Comparison of ENCODE assay signal across 35 mouse cellular contexts in genomic region chr4:80940946-80941345, GRCm38 (mm10). TPM values are rescaled to one million over a fixed set of nuclear protein-coding genes. Genes with fewer than 3 reads are reported as not detected.
DNase-seq lines count a peak whose midpoint lies in the region; ATAC-seq and TF ChIP-seq lines count a peak whose summit lies in the region.
"Had no signal": no experiment of that assay in that cellular context is flagged by ENCODE, and none has a peak within 500 bp of the region (broad histone marks: within the 10 kb centered on the region; RNA-seq: fewer than 3 reads in every experiment).

No protein-coding gene starts in this region.

- no peak for ATAC-seq in liver, embryonic 12.5 days
- ATAC-seq: forebrain, embryonic 13.5 days; intestine, embryonic 16.5 days had no signal

- no peak overlapping the region for H3K4me2 ChIP-seq in liver, embryonic 12.5 days
- H3K4me2 ChIP-seq: embryonic facial prominence, embryonic 13.5 days; forebrain, embryonic 13.5 days; heart, embryonic 15.5 days; hindbrain, embryonic 12.5 days; limb, embryonic 12.5 days; midbrain, embryonic 12.5 days; neural tube, embryonic 13.5 days had no signal

- peaks cover 5% of the 10 kb centered on the region; the same call in 1 of the 2 replicates for H3K4me1 ChIP-seq in small intestine, adult 2 months (ENCODE audit: control insufficient read depth, insufficient read depth, insufficient read length, low read length)
- H3K4me1 ChIP-seq in liver, embryonic 12.5 days: peaks cover 4% of the 10 kb centered on the region; the same call in 1 of the 2 replicates
- H3K4me1 ChIP-seq: embryonic facial prominence, embryonic 13.5 days; forebrain, embryonic 13.5 days; heart, embryonic 10.5 days; heart, embryonic 15.5 days; hindbrain, embryonic 12.5 days; limb, embryonic 12.5 days; megakaryocyte, embryonic 14.5 days; midbrain, embryonic 12.5 days; neural tube, embryonic 13.5 days had no signal

- no peaks in the 10 kb centered on the region for H3K36me3 ChIP-seq in small intestine, adult 2 months (ENCODE audit: control insufficient read depth, insufficient read depth, low read length)
- no peaks in the 10 kb centered on the region for H3K36me3 ChIP-seq in liver, embryonic 12.5 days
- H3K36me3 ChIP-seq: embryonic facial prominence, embryonic 13.5 days; heart, embryonic 10.5 days; heart, embryonic 15.5 days; hindbrain, embryonic 12.5 days; limb, embryonic 12.5 days; midbrain, embryonic 12.5 days; neural tube, embryonic 13.5 days had no signal

- no peak overlapping the region for H3K9ac ChIP-seq in liver, embryonic 12.5 days
- H3K9ac ChIP-seq: embryonic facial prominence, embryonic 13.5 days; forebrain, embryonic 13.5 days; heart, embryonic 15.5 days; hindbrain, embryonic 12.5 days; limb, embryonic 12.5 days; midbrain, embryonic 12.5 days; neural tube, embryonic 13.5 days had no signal

- no peak for TF ChIP-seq CTCF in small intestine, adult 2 months (IDR thresholded peaks at IDR 0.05; ENCODE audit: extremely low read depth, insufficient read length, insufficient replicate concordance, low read depth, low read length)

- H3K4me3 ChIP-seq in small intestine, adult 2 months (ENCODE audit: low read depth, low read length): no peak overlapping the region
- H3K4me3 ChIP-seq in liver, embryonic 12.5 days: no peak overlapping the region
- H3K4me3 ChIP-seq: embryonic facial prominence, embryonic 13.5 days; erythroblast, embryonic 14.5 days; forebrain, embryonic 13.5 days; heart, embryonic 10.5 days; heart, embryonic 15.5 days; hindbrain, embryonic 12.5 days; limb, embryonic 12.5 days; megakaryocyte, embryonic 14.5 days; midbrain, embryonic 12.5 days; neural tube, embryonic 13.5 days had no signal

- H3K27me3 ChIP-seq in small intestine, adult 2 months (ENCODE audit: control insufficient read depth, insufficient read depth, low read length): no peaks in the 10 kb centered on the region
- H3K27me3 ChIP-seq in liver, embryonic 12.5 days (replicated peaks): no peaks in the 10 kb centered on the region
- H3K27me3 ChIP-seq: CH12.LX; embryonic facial prominence, embryonic 13.5 days; forebrain, embryonic 13.5 days; heart, embryonic 15.5 days; hindbrain, embryonic 12.5 days; limb, embryonic 12.5 days; megakaryocyte, embryonic 14.5 days; midbrain, embryonic 12.5 days; neural tube, embryonic 13.5 days had no signal

- peak; percentile 24 for DNase-seq in adrenal gland, adult 8-10 months
- DNase-seq in adrenal gland, adult 18-20 months (ENCODE audit: low spot score in 2 of 2): no peak
- peak; percentile 77 for DNase-seq in Muller cell, postnatal 12 days (ENCODE audit: inconsistent ontology term)
- peak; percentile 13 to 36 for DNase-seq in adrenal gland, postnatal 36 days
- DNase-seq in ovary, postnatal 14 days (ENCODE audit: low spot score): no peak
- DNase-seq in frontal cortex, adult 2 months (ENCODE audit: extremely low spot score in 1 of 2, low spot score in 1 of 2): no peak
- DNase-seq: B cell, adult 2 months; cerebellum, adult 11-12 months; cerebellum, adult 9-11 months; embryo, embryonic 11 days; gastrocnemius, postnatal 25 days; heart, adult 11 months; kidney, adult 8-10 months; kidney, postnatal 4 days; lung, postnatal 4 days; retina, postnatal 1 day; right cerebral cortex, postnatal 14 days; thymus, adult 18-20 months; thymus, postnatal 25 days had no signal

- H3K27ac ChIP-seq in small intestine, adult 2 months (ENCODE audit: insufficient read depth, low read depth, low read length): peak overlapping the region; percentile 26
- no peak overlapping the region for H3K27ac ChIP-seq in liver, embryonic 12.5 days
- H3K27ac ChIP-seq: embryonic facial prominence, embryonic 13.5 days; forebrain, embryonic 13.5 days; heart, embryonic 10.5 days; heart, embryonic 15.5 days; hindbrain, embryonic 12.5 days; kidney, postnatal 0 days; limb, embryonic 12.5 days; midbrain, embryonic 12.5 days; neural tube, embryonic 13.5 days; stomach, postnatal 0 days had no signal

- H3K9me3 ChIP-seq in liver, embryonic 12.5 days (replicated peaks): no peaks in the 10 kb centered on the region
- H3K9me3 ChIP-seq: embryonic facial prominence, embryonic 13.5 days; forebrain, embryonic 13.5 days; heart, embryonic 10.5 days; heart, embryonic 15.5 days; hindbrain, embryonic 12.5 days; limb, embryonic 12.5 days; megakaryocyte, embryonic 14.5 days; midbrain, embryonic 12.5 days; neural tube, embryonic 13.5 days had no signal

- no peak for TF ChIP-seq POLR2A in small intestine, adult 2 months (IDR thresholded peaks at IDR 0.05; ENCODE audit: low read depth, low read length)

- 80% methylated on average over 4 of the region's 4 CpGs for WGBS in small intestine, adult 2 months
- 77% methylated on average over 4 of the region's 4 CpGs for WGBS in liver, embryonic 12.5 days (ENCODE audit: insufficient replicate concordance)

RNA-seq across cellular contexts. Expression of gene Lurap1l, which starts 30.5 kb away (rescaled TPM):
- 10 to 100 TPM in 1 of 4 experiments, 1 to 10 TPM in 3; 5.4 to 11.2 (median 8.8) TPM for total RNA-seq in adrenal gland, adult 8-10 months (2022)
- 1 to 10 TPM; 5.3 to 7.3 TPM for total RNA-seq in adrenal gland, adult 18-20 months (2021)
- 1 to 10 TPM; 7.3 to 7.5 TPM for total RNA-seq in adrenal gland, postnatal 36 days (2021)
- polyA plus RNA-seq in small intestine, adult 2 months (2012; rRNA removed): 21.5 and 43.1 TPM in 2 replicates
- 3.5 and 3.7 TPM in 2 replicates for polyA plus RNA-seq in liver, embryonic 12.5 days (2016; fragmentation: Nextera tagmentation; extraction: Ambion mirVana)
- 8.8 and 9.5 TPM in 2 replicates for polyA plus RNA-seq in frontal cortex, adult 2 months (2012; rRNA removed)
- total RNA-seq: CH12.LX had no signal

Comparison
In these comparisons a context has a peak if more than half of its experiments do, and no peak if none do; other contexts are left out.
1. DNase-seq: peak in adrenal gland, adult 8-10 months (single experiment), Muller cell, postnatal 12 days (single experiment) and adrenal gland, postnatal 36 days (2 of 2); none in adrenal gland, adult 18-20 months (0 of 2), ovary, postnatal 14 days (single experiment) and frontal cortex, adult 2 months (0 of 2).